Mouse (Mus musculus) heart, embryonic 13.5 days (tissue): ENCODE data around the gene Dlg1. TPM values are rescaled to one million over a fixed set of nuclear protein-coding genes. Genes with fewer than 3 reads are reported as not detected.
A peak's percentile ranks its signal among the peaks of the same experiment; 100 is the strongest.

ENCODE experiments used
- ATAC-seq: fragments of 200-750 bp; cut with Nextera tagmentation; 2 replicates; pipeline ENCODE4 v1.8.0; 2017; ENCODE audit warnings: moderate TSS enrichment; ENCODE audit not compliant: insufficient number of reproducible peaks, low FRiP score, low TSS enrichment; ENCODE audit errors: extremely low read depth
- H3K27ac ChIP-seq: fragments of 300-500 bp; sonication (generic); replicated peaks from 2 replicates; pipeline ENCODE4 v1.5.1; 2015; ENCODE audit warnings: moderate library complexity, mild to moderate bottlenecking, inconsistent platforms
- H3K27me3 ChIP-seq: fragments of 300-500 bp; sonication (generic); replicated peaks from 2 replicates; pipeline ENCODE4 v1.6.1; 2015; ENCODE audit warnings: mild to moderate bottlenecking, inconsistent platforms
- H3K36me3 ChIP-seq: fragments of 300-500 bp; sonication (generic); 2 replicates; pipeline ENCODE4 v1.6.1; 2015; ENCODE audit warnings: mild to moderate bottlenecking, inconsistent platforms
- H3K4me1 ChIP-seq: fragments of 300-500 bp; sonication (generic); 2 replicates; pipeline ENCODE4 v1.6.1; 2015; ENCODE audit warnings: inconsistent platforms
- H3K4me2 ChIP-seq: fragments of 300-500 bp; sonication (generic); 2 replicates; pipeline ENCODE4 v1.6.1; 2015; ENCODE audit warnings: inconsistent platforms, mild to moderate bottlenecking, moderate library complexity
- H3K4me3 ChIP-seq: fragments of 300-500 bp; sonication (generic); 2 replicates; pipeline ENCODE4 v1.5.1; 2015; ENCODE audit warnings: moderate library complexity, mild to moderate bottlenecking, inconsistent platforms
- H3K9ac ChIP-seq: fragments of 300-500 bp; sonication (generic); 2 replicates; pipeline ENCODE4 v1.6.1; 2015; ENCODE audit warnings: inconsistent platforms, mild to moderate bottlenecking, moderate library complexity
- H3K9me3 ChIP-seq: fragments of 300-500 bp; sonication (generic); 2 replicates; pipeline ENCODE4 v1.6.1; 2016; ENCODE audit warnings: inconsistent platforms
- WGBS: fragments of 180-500 bp; shearing (Covaris S2); methylation state at CpG from one replicate; pipeline ENCODE4 v1.1.7; 2015; ENCODE audit warnings: mixed read lengths; 5-methylcytosine and 5-hydroxymethylcytosine counted together
- polyA plus RNA-seq: library from polyadenylated mRNA; unstranded; fragments of >200 nt; fragmentation: Nextera tagmentation; extraction: Ambion mirVana; gene quantifications from 2 replicates; pipeline ENCODE4 v1.2.1, GENCODE M21; 2015

The Dlg1 gene
- polyA plus RNA-seq, 1 experiment from 2014 or later, result 12.4 TPM

DNA sequence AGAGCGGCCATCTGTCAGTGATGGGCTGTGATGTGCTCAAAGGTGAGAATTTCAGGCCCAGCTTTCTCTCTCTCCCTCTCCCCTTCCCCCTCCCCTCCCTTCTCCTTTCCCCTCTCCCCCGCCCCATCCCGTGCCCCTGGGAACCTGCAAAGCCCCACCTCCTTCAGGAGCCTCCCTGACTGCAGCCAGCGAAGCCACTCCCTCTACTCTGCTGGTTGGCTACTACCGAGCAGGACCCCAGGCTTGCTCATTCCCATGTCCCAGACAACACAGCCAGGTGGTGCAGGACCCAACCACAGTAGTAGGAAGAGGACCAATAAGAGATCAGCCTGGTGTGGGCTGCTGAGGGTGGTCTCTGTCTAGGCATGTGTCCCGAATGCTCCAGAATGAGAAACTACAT lies 220.7 kb downstream of the Dlg1 start:
- H3K4me1 ChIP-seq, result peaks cover 23% of the 10 kb centered on the region
- no peak for ATAC-seq
- no peaks in the 10 kb centered on the region for H3K36me3 ChIP-seq
- H3K27ac ChIP-seq, result no peak overlapping the region
- H3K27me3 ChIP-seq, result peaks cover 40% of the 10 kb centered on the region
- H3K4me3 ChIP-seq, result no peak overlapping the region
- no peaks in the 10 kb centered on the region for H3K9me3 ChIP-seq
- H3K9ac ChIP-seq, result peak overlapping the region; percentile 14; the same call in 1 of the 2 replicates
- 15% methylated on average over 6 of the region's 6 CpGs for whole genome bisulfite sequencing
- peak overlapping the region; percentile 42 for H3K4me2 ChIP-seq

DNA sequence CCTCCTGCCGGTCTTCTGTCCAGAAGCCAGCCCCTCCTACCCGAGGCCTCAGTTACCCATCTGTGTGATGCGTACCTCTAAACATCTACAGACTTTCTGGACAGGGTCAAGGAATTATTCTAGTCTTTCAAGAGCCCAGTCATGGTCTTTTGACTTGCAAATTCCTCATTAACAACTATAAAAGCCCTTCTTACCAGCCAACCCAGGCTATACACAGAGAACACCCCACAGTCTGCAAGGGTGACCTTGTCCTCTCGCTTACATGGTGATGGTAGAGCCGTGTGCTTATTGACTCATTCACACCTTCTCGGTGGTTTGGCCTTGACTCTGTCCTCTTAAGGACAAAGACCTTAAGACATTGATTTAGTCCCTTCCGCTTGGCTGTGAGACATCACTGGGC lies 227.7 kb downstream of the Dlg1 start:
- WGBS, result 77% methylated on average over 7 of the region's 7 CpGs
- Histone ChIP-seq H3K9me3 (no peaks in the 10 kb centered on the region), H3K4me3 (no peak overlapping the region), H3K27me3 (peaks cover 3% of the 10 kb centered on the region; the same call in 1 of the 2 replicates), H3K4me2 (no peak overlapping the region), H3K9ac (no peak overlapping the region), H3K4me1 (peaks cover 4% of the 10 kb centered on the region; the same call in 1 of the 2 replicates), H3K36me3 (no peaks in the 10 kb centered on the region), H3K27ac (no peak overlapping the region)
- no peak for ATAC-seq

DNA sequence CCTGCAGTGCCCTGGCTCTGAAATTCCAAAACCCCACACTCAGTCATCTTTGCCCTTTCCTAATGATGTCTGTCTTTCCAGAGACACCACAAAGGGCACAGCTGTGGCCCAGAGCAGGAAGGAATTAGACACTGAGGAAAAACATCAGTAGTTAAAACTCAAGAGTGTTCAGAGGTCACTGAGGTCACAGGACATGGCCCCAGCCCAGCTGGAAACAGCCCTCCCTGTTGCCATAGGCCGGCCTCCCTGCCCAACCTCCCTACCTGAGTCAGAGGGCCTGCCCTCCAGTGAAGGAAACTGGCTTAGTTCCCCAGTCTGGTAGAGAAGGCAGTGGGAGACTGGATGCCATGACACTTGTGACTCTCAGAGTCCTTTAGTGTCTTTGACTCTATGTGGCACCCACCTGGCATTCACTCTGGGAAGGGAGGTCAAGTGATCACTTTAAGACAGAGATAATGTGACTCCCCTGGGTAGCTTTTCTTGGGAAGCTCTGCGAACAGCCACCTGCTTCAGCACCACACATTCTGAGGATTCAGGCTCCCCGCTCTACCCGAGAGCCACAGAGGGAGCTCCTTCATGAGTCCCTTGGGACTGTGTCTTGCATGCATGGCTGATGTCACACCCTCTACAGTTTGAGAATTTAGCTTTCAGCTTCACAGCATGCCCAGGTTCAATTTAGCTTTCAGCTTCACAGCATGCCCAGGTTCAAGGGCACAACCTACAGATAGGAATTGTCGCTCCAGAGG lies 230.3 kb downstream of the Dlg1 start:
- Histone ChIP-seq H3K9me3 (no peaks in the 10 kb centered on the region), H3K4me3 (no peak overlapping the region)
- no peak for ATAC-seq

DNA sequence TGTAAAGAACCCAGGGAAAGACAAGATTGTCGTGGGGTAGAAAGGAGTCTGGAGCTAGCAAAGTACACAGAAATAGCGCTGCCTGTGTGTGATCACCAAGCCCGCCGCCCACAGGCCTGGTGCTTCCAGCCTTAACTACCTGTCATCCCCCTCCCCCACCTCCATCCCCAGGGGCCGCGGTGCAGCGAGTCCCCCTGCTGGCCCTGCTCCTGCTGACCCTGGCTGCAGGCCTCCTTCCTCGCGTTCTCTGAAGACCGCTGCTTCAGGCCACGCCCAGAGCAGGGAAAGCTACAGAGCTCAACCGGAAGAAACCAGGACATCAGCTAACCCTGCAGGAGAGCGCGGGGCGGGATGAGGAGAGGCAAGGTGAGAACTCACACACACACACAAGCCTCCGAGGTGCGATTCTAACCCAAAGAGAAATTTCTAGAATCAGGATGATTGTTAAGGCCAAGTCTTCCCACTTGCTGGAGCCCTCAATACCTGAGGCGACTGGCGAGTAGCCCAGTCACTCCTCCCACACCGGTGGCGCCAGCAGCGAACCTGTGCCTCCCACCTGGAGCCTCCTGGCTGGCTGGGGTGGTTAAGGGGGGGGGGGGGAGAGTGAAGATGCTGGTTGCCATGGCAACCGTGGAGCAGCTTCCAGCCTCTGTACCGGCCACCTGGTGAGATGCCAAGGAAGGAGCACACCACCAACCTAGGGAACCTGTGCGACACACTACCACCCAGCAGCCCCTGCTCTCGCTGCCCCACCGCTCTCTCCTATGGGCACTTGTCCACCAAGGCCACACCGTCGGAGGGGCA lies 233.9 kb downstream of the Dlg1 start:
- H3K9ac ChIP-seq, result peak overlapping the region; percentile 69
- H3K27ac ChIP-seq, result no peak overlapping the region
- no peaks in the 10 kb centered on the region for H3K9me3 ChIP-seq
- 0 out of 2 replicates have a peak, but pooled peaks cover 8% of the 10 kb centered on the region for H3K27me3 ChIP-seq
- H3K4me1 ChIP-seq, result peaks cover 17% of the 10 kb centered on the region
- ATAC-seq, result no peak
- WGBS, result 14% methylated on average over 29 of the region's 29 CpGs
- peak overlapping the region; percentile 67 for H3K4me2 ChIP-seq
- H3K4me3 ChIP-seq, result peak overlapping the region; percentile 38
- H3K36me3 ChIP-seq, result no peaks in the 10 kb centered on the region

More for the DNA sequence above, 230.3 kb downstream of the Dlg1 start:
- no peak overlapping the region for H3K9ac ChIP-seq
- no peaks in the 10 kb centered on the region for H3K36me3 ChIP-seq
- H3K27me3 ChIP-seq, result 0 out of 2 replicates have a peak, but pooled peaks cover 8% of the 10 kb centered on the region
- peaks cover 18% of the 10 kb centered on the region for H3K4me1 ChIP-seq
- WGBS, result 70% methylated on average over 5 of the region's 5 CpGs
- H3K27ac ChIP-seq, result no peak overlapping the region
- no peak overlapping the region for H3K4me2 ChIP-seq

DNA sequence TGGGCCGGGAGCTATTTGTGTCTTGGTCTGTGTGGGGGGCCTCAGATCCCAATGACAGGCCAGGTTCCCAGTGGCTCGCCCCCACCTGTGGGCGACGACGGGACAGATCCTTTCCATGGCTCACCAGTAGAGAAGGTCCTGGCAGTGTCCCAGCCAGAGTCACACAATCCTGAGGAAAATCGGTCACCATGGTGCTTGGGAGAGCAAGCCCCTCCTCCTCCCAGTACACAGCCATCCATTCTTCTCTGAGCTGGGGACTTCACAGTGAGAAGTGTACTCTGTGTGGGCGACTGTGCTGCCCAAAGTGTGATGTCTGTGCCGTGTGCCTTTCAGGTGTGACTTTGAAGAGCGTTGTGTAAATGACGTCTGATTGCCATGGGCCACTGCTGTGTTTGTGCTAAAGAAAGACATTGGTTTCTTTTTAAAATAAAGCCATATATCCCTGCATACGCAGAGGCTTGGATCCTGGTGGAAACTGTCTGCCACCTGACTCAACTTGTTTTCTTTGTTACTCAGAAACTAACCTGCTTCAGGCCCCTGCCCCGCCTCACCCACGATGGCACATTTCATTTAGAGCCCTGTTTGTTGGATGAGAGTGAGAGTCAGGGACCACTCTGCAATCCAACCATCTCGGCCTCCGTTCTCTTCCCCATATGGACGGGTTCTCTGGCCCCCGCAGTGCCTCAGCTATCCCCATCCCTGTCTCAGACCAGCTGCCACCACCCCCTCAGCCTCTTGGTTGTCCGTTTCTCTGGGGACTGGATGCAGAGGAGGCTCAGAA lies 235.5 kb downstream of the Dlg1 start:
- 74% methylated on average over 18 of the region's 18 CpGs for WGBS
- no peak for ATAC-seq
- no peak overlapping the region for H3K9ac ChIP-seq
- H3K4me2 ChIP-seq, result no peak overlapping the region
- H3K4me3 ChIP-seq, result no peak overlapping the region
- H3K36me3 ChIP-seq, result no peaks in the 10 kb centered on the region
- 0 out of 2 replicates have a peak, but pooled peaks cover 8% of the 10 kb centered on the region for H3K27me3 ChIP-seq
- no peak overlapping the region for H3K27ac ChIP-seq
- H3K9me3 ChIP-seq, result no peaks in the 10 kb centered on the region
- peaks cover 13% of the 10 kb centered on the region for H3K4me1 ChIP-seq

DNA sequence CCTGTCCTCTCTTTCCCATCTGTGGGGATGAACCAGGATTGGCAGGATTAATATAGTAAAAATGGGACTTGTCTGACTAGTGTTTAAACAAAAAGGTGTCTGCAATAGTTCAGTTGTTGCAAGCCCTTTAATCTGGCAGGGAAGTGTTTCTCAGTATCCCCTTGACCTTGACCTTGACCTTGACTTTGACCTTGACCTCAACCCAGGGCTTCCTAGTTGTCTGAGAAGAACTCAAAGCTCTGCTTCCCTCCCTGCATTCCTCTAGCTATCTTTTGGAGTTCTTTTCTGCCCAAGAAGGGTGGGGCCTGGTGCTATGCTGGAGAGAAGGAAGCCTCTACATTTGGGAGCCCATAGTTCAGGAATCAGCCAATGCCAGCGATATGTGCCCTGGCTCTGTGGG lies 238.6 kb downstream of the Dlg1 start:
- Histone ChIP-seq H3K27ac (no peak overlapping the region), H3K9me3 (no peaks in the 10 kb centered on the region), H3K36me3 (no peaks in the 10 kb centered on the region), H3K27me3 (0 out of 2 replicates have a peak, but pooled peaks cover 5% of the 10 kb centered on the region), H3K4me1 (peaks cover 23% of the 10 kb centered on the region), H3K9ac (no peak overlapping the region), H3K4me3 (no peak overlapping the region), H3K4me2 (no peak overlapping the region)
- no peak for ATAC-seq
- WGBS, result 65% methylated on average over 1 of the region's 1 CpGs

DNA sequence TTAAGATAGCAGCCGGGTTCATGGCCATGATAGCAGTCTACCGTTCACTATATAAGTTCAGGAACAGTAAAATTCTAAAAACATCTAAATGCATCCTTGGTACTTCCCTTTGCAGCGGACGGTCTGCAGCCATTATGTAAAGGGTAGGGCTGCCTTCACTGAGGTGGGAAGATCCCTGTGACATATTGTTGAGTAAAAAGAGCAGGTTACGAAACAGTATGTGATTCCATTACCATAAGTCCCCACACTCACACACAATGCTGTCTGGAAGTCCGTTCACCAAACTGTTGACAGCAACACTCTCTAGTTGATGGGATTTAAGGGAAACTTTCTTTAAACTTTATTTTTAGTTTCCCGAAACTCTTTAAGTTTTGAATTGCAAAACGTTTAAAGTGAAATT lies 240.0 kb downstream of the Dlg1 start:
- H3K4me1 ChIP-seq, result peaks cover 14% of the 10 kb centered on the region
- H3K36me3 ChIP-seq, result no peaks in the 10 kb centered on the region
- H3K27ac ChIP-seq, result no peak overlapping the region
- no peak overlapping the region for H3K9ac ChIP-seq
- no peaks in the 10 kb centered on the region for H3K9me3 ChIP-seq
- ATAC-seq, result no peak
- no peak overlapping the region for H3K4me3 ChIP-seq
- peaks cover 1% of the 10 kb centered on the region; the same call in 1 of the 2 replicates for H3K27me3 ChIP-seq
- 80% methylated on average over 8 of the region's 8 CpGs for WGBS
- H3K4me2 ChIP-seq, result no peak overlapping the region

DNA sequence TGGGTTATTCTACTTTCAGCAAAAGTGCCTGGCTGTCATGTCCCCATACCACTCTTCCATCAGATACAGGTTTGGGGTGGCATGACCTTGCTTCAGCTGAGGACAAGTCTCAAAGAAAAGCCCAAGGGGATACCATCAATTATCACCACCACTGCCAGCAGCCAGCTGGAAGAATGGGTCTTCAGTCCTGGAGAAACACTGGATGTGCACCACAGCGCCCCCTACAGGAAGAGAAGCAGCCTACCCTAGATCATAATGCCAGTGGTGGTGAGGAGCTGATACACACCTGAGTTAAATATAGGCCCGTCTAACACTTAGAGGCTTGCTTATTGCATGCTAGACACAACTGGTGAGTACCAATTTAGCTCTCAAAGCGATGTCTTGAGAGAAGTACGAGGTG lies 242.1 kb downstream of the Dlg1 start:
- peaks cover 5% of the 10 kb centered on the region; the same call in 1 of the 2 replicates for H3K27me3 ChIP-seq
- H3K27ac ChIP-seq, result no peak overlapping the region
- H3K9me3 ChIP-seq, result no peaks in the 10 kb centered on the region
- no peak for ATAC-seq
- no peak overlapping the region for H3K4me3 ChIP-seq
- 63% methylated on average over 4 of the region's 4 CpGs for WGBS
- no peaks in the 10 kb centered on the region for H3K36me3 ChIP-seq
- H3K4me1 ChIP-seq, result peaks cover 14% of the 10 kb centered on the region
- H3K9ac ChIP-seq, result no peak overlapping the region
- no peak overlapping the region for H3K4me2 ChIP-seq

DNA sequence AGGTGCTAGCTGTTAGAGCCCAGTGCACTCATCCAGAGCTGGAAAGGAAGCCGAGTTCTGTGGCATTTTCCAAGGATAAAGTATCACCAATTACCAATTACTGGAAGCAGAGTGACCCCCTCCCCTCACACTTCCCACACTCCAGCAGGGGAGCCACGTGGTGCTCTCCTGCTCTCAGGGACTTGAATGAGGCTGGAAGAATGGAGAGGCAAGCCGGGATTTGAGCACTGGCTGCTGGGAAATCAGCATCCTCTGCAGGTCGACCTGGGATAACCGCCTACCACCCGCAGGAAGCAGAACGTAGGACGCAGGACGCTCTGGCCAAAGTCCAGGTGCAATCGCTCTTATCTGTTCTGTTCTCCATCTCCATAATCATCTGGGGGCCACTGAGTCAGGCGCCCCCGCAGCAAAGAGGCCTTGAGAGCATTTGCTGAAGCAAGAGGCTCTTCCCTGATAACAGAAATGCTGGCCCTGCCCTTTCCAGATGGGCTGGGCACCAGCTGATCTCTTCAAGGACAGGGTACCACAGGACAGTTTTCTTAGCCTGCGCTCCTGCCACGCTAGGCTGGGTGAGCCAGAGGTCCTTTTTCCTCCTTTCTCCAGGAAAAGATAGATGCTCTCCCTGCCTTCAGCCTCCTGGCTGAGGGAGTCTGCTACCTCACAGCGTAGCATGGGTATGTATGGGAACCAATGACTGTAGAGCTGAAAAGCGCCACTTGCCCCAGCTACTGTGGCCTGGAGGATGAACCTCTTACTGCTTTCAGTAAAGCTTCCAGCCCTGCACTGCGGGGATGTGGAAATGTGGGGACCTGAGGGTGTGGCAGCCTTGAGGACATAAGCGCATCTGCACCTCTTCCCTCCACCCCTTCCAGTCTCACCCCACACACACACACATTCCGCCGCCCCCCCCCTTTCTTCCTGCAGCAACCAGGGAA lies 242.9 kb downstream of the Dlg1 start:
- Histone ChIP-seq H3K4me3 (peak overlapping the region; percentile 45), H3K4me1 (peaks cover 14% of the 10 kb centered on the region), H3K4me2 (peak overlapping the region; percentile 71), H3K9me3 (no peaks in the 10 kb centered on the region), H3K27ac (0 out of 2 replicates have a peak overlapping the region, but pooled peaks have one; percentile 12), H3K9ac (peak overlapping the region; percentile 56), H3K27me3 (peaks cover 5% of the 10 kb centered on the region; the same call in 1 of the 2 replicates), H3K36me3 (no peaks in the 10 kb centered on the region)
- ATAC-seq, result no peak
- 29% methylated on average over 20 of the region's 20 CpGs for WGBS

DNA sequence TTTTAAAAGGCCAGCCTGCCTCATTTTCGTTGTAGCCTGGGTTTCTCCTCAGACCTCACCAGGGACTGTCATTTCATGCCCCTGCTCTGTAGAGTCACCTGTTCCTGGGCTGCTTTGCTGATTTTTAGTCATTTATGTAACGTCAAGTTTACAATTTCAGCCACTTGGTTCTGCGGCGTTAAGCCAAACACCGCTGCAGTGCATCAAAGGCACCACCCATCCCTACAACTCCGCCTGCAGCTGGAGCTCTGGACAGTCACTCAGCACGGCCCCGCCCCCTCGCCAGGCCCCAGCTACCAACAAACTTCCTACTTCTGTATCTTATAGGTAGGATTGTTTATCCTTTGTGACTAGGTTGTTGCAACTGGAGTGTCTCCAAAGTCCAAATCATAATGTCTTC lies 243.7 kb downstream of the Dlg1 start:
- Histone ChIP-seq H3K9ac (peak overlapping the region; percentile 56), H3K27me3 (peaks cover 5% of the 10 kb centered on the region; the same call in 1 of the 2 replicates), H3K36me3 (no peaks in the 10 kb centered on the region), H3K27ac (no peak overlapping the region), H3K4me3 (peak overlapping the region; percentile 45), H3K4me2 (peak overlapping the region; percentile 71), H3K9me3 (no peaks in the 10 kb centered on the region), H3K4me1 (peaks cover 14% of the 10 kb centered on the region)
- 13% methylated on average over 9 of the region's 9 CpGs for WGBS
- ATAC-seq, result no peak
